Mouse (Mus musculus) midbrain, embryonic 16.5 days (tissue): ENCODE measurements around the gene Mrm3. TPM values are rescaled to one million over a fixed set of nuclear protein-coding genes. Genes with fewer than 3 reads are reported as not detected.
"Not testable (repeated sequence)": the region's sequence is repeated elsewhere in the genome, so short reads cannot be mapped to it uniquely, and the experiment has no call there.

Source experiments
- ATAC-seq: fragments of 200-750 bp; cut with Nextera tagmentation; 2 replicates; pipeline ENCODE4 v1.8.0; 2017; ENCODE audit warnings: moderate TSS enrichment
- H3K27ac ChIP-seq: fragments of 300-500 bp; sonication (generic); 2 replicates; pipeline ENCODE4 v1.5.1; 2014; ENCODE audit warnings: mild to moderate bottlenecking, low read length, mixed read lengths
- H3K27me3 ChIP-seq: fragments of 300-500 bp; sonication (generic); 2 replicates; pipeline ENCODE4 v1.6.1; 2014; ENCODE audit warnings: low read depth, low read length, mixed read lengths; ENCODE audit not compliant: control insufficient read depth, insufficient read depth
- H3K36me3 ChIP-seq: fragments of 300-500 bp; sonication (generic); 2 replicates; pipeline ENCODE4 v1.6.1; 2014; ENCODE audit warnings: mild to moderate bottlenecking, low read length, moderate library complexity, mixed read lengths; ENCODE audit not compliant: control insufficient read depth, insufficient read depth
- H3K4me1 ChIP-seq: fragments of 300-500 bp; sonication (generic); 2 replicates; pipeline ENCODE4 v1.6.1; 2014; ENCODE audit warnings: mild to moderate bottlenecking, low read length, mixed read lengths; ENCODE audit not compliant: control insufficient read depth, insufficient read depth
- H3K4me2 ChIP-seq: fragments of 300-500 bp; sonication (generic); 2 replicates; pipeline ENCODE4 v1.6.1; 2014; ENCODE audit warnings: mild to moderate bottlenecking, low read length, mixed read lengths
- H3K4me3 ChIP-seq: fragments of 300-500 bp; sonication (generic); 2 replicates; pipeline ENCODE4 v1.5.1; 2014; ENCODE audit warnings: low read depth, mild to moderate bottlenecking, low read length, moderate library complexity, mixed read lengths
- H3K9ac ChIP-seq: fragments of 300-500 bp; sonication (generic); 2 replicates; pipeline ENCODE4 v1.6.1; 2014; ENCODE audit warnings: low read depth, low read length, mixed read lengths
- H3K9me3 ChIP-seq: fragments of 300-500 bp; sonication (generic); replicated peaks from 2 replicates; pipeline ENCODE4 v1.6.1; 2014; ENCODE audit warnings: mild to moderate bottlenecking, low read length, mixed read lengths; ENCODE audit not compliant: control insufficient read depth, poor library complexity, severe bottlenecking
- whole genome bisulfite sequencing: fragments of 180-500 bp; shearing (Covaris S2); extraction: QIAGEN DNeasy Blood & Tissue Kit; methylation state at CpG from one replicate; pipeline ENCODE4 v1.1.7; 2014; 5-methylcytosine and 5-hydroxymethylcytosine counted together
- polyA plus RNA-seq: library from polyadenylated mRNA; unstranded; fragments of >200 nt; fragmentation: Nextera tagmentation; extraction: Ambion mirVana; gene quantifications from 2 replicates; pipeline ENCODE4 v1.2.1, GENCODE M21; 2015

Mrm3 gene
- 25.4 and 26.5 TPM in 2 replicates for polyA plus RNA-seq

DNA sequence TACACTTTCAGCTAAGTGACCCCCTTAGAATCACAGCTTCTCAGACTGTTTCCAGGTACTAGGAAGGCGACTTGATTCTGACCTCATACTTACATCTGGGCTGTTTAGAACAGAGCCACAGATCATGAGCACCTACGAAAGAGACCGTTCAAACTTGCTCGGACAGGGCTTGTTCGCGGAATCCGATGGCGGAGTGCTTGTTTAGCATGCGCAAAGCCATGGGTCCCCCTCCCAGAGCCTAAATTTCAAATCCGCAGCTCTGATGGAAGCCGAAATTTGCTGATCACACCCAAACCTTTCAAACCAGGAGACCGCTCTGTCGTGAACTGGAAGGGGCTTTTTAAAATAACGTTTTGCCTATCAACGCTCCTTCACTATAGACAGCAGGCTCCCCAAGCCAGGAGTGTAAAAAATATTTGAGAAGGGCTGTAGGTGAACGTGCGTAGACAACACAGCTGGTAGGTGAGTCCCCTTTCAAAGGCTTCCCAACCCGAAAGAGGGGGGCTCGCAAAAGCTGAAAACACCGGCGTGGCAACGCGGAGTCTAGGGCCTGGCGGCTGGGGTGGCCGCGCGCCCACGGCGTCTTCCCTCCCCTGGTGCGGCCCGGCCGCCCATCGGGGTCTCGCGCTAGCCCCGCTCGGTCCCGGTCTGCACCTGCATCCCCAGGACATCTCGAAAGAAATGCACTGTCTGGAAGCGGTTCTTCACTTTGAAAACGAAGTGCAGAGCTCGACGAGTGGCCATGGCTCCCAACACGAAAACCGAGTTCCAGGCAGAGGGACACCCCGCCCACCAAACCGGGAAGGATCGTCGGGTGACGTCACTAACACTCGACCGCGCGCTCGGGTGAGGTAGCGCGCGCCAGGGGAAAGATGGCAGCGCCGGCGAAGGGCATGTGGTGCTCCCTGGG is at the start of gene Mrm3, which contains the start of gene Glod4:
Gene Mrm3 (plus strand): TSS at position 815 of the 910 bp plus-strand sequence.
Gene Glod4 (minus strand): TSS at position 825 of the 910 bp plus-strand sequence.
- Histone ChIP-seq H3K4me2 (peak within 1 kb of the TSS; percentile 94), H3K4me1 (peaks cover 23% of the 10 kb centered on the region), H3K27ac (peak within 1 kb of the TSS; percentile 84), H3K9ac (peak within 1 kb of the TSS; percentile 82), H3K27me3 (no peaks in the 10 kb centered on the region), H3K36me3 (0 out of 2 replicates have a peak, but pooled peaks cover 3% of the 10 kb centered on the region), H3K9me3 (no peaks in the 10 kb centered on the region), H3K4me3 (peak within 1 kb of the TSS; percentile 85)
- ATAC-seq: peak; percentile 86
- under 1% methylated on average over 61 of the region's 61 CpGs for WGBS

DNA sequence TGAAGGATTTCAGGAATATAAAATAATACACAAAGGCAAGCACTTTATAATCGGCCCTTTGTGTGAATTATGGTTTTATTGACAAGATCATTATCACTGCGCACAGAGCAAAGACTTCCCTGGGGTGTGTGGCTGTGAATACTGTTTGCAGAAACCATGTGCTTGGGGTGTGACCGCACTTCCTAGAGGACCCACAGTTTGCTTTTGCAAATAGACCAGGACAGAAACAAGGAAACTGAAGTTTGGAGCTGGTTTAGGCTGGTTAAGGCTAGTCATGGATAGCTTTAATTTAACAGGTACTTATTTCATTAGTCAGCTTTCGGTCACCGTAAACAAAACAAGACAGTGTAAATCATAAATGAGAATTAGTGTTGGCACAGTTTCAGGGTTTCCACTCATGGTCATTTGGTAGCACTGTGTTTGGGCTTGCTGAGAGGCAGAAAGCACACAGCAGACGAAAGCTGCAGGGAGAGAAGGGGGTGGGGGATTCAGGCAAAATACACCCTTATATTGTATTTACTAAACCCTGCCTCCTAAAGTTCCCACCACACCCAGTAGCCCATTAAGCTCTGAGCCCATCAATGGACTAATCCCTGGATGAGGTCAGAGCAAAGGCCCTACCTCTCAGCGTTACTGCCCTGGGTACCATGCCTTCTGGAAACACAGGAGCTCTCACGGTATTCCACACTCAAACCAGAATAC is 47.1 kb upstream of the Mrm3 start:
- Histone ChIP-seq H3K4me2 (no peak overlapping the region), H3K27ac (no peak overlapping the region), H3K27me3 (no peaks in the 10 kb centered on the region), H3K36me3 (no peaks in the 10 kb centered on the region), H3K4me1 (peaks cover 3% of the 10 kb centered on the region; the same call in 1 of the 2 replicates), H3K4me3 (no peak overlapping the region), H3K9ac (no peak overlapping the region), H3K9me3 (no peaks in the 10 kb centered on the region)
- WGBS: 61% methylated on average over 8 of the region's 8 CpGs
- ATAC-seq: no peak

DNA sequence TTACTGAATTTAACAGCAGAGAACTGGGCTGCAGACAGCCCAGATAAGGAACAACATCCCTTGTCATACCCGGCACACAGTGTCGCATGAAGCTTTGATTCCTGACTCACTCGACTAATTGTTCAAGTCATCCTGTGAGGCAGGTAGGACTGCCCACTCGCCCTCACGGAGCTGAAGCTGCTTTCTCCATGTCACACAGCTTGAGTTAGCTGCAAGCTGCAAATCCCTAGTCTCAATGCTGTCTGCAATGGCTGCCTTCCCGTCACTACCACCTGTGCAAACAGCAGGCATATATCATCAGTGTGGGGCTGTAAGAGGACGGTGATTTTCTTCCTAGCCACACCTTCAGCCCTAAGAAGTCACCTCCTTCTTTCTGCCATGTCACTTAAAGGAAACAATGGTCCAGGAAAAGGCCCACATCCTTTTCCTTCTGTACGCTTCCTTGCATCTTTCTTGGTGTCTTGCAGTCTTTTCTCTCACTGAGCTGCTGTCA is 46.5 kb upstream of the Mrm3 start:
- 49% methylated on average over 8 of the region's 8 CpGs for WGBS
- H3K27me3 ChIP-seq: no peaks in the 10 kb centered on the region
- no peaks in the 10 kb centered on the region for H3K9me3 ChIP-seq
- no peak overlapping the region for H3K27ac ChIP-seq
- H3K9ac ChIP-seq: no peak overlapping the region
- H3K36me3 ChIP-seq: no peaks in the 10 kb centered on the region
- no peak for ATAC-seq
- H3K4me2 ChIP-seq: no peak overlapping the region
- no peak overlapping the region for H3K4me3 ChIP-seq
- H3K4me1 ChIP-seq: peaks cover 5% of the 10 kb centered on the region; the same call in 1 of the 2 replicates

DNA sequence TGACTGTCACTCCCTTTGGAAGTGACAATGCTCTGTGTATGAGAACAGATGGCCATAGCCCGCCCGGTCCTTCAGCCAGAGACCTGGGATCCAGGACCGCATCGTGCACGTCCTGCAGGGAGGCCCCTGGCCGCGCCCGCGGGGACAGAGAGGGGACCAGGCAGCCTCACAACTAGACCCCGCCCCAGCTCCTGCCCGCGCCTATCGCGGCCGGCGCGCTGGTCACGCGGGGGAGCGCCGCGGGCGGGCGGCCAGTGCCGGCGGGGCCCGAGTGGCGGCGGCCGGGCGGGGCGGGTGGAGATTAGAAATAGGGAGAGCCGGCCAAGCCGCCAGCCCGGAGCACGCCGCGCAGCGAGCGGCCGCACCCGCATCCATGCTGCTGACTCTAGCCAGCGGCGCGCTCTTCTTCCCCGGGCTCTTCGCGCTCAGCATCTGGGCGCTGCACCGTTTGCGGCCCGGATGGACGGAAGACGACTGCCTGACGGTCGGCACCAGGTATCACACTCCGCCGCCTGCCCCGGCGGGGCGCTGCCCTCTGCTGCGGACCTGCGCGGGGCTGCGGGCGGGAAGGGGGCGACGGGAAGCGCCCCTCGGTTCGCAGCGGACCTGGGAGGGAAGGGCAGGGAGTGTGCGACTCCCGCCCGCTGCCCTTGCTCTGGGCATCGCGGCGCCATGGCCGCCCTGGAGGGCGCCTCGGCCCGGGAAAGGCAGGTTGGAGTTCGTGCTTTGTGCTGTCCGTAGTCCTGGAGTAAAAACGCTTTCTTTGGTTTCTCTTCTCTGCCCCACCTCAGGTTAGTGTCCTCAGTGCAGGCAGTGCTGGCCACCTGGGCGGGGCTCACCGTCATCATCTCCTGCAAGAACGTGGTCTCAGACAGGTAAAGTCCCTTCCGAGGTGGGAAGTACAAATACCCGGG is 41.5 kb upstream of the Mrm3 start:
- Histone ChIP-seq H3K9ac (peak overlapping the region; percentile 97), H3K27ac (peak overlapping the region; percentile 88), H3K36me3 (peaks cover 8% of the 10 kb centered on the region), H3K9me3 (no peaks in the 10 kb centered on the region), H3K4me3 (peak overlapping the region; percentile 93), H3K4me1 (peaks cover 19% of the 10 kb centered on the region), H3K27me3 (no peaks in the 10 kb centered on the region), H3K4me2 (peak overlapping the region; percentile 89)
- under 1% methylated on average over 84 of the region's 90 CpGs for WGBS
- ATAC-seq: peak; percentile 98

DNA sequence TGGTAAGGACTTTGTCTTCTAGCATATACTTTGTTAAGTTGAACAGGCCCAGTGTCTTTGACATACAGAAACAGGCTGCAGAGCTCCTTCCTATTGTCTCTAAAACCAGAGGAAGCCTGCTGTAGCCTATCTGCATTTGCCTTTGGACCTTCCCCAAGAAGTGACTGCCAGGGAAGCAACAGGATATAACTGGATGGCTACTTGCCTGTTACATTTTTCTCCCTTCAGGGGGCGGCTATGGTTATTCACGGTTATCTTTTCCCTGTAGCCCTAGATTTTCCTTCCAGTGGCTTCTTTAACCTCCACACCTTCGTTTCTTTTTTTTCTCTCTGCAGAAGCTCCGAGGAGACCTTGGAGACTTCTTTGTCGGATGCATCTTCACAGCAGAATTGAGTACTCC is 36.7 kb upstream of the Mrm3 start:
- no peaks in the 10 kb centered on the region for H3K9me3 ChIP-seq
- H3K27me3 ChIP-seq: no peaks in the 10 kb centered on the region
- 90% methylated on average over 5 of the region's 5 CpGs for WGBS
- no peak overlapping the region for H3K9ac ChIP-seq
- ATAC-seq: no peak
- H3K4me1 ChIP-seq: peaks cover 14% of the 10 kb centered on the region
- peaks cover 29% of the 10 kb centered on the region for H3K36me3 ChIP-seq
- H3K4me3 ChIP-seq: no peak overlapping the region
- H3K4me2 ChIP-seq: no peak overlapping the region
- no peak overlapping the region for H3K27ac ChIP-seq

DNA sequence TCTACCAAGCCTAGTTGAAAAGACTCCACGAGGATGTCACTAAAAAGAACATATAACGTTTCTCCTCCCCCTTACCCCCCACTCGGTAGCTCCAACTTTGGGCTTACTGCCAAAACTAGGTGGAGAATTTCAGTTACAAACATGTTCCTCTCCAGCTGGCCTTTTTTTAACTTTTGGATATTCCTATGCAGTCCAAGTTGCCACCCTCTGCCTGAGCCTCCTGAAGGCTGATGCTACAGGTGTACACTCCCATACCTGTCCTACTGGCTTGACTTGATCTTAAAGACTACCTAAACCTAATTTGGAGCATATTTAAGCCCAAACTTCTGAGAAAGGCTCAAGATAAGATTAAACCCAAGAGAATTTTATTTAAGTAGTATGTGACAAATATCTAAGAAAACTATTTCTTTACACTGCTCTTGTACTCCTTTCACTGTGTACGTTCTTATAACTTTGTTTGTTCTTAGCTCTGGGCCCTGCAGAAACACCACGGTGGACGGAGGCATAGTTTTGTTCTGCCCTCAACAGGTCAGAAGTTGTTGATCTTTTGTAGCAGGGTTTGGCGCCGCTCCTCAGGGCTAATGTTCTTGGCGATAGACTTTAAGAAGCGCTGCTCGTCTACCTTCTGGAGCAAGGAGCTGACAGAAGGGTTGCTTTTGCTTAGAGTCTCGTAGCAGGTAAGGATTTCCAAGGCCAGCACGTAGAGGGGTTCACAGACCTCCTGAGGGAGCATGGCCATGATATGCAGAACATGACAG is 33.1 kb upstream of the Mrm3 start:
- Histone ChIP-seq H3K27me3 (no peaks in the 10 kb centered on the region), H3K27ac (no peak overlapping the region), H3K9ac (no peak overlapping the region), H3K9me3 (no peaks in the 10 kb centered on the region), H3K4me1 (no peaks in the 10 kb centered on the region), H3K4me2 (no peak overlapping the region), H3K36me3 (peaks cover 29% of the 10 kb centered on the region), H3K4me3 (no peak overlapping the region)
- no peak for ATAC-seq
- WGBS: 88% methylated on average over 13 of the region's 13 CpGs

DNA sequence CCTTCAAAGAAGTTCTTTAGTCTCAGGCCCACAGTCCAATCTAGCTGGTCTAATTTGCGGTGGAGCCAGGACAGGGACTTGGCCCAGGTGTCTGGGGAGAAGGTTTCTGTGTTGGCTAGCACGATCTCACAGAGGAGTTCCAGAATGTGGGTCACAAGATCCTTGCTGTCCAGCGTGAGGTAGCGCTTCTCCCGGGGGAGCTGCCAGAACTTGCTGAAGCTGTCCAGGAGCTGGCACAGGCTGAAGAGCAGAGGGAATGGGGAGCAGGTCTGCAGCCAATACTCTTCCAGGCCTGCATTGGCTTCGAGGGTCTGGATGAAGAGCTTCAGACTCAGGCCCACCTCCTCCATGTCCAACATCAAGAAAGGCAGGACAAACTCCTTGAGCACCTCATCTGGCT is 31.9 kb upstream of the Mrm3 start:
- peaks cover 24% of the 10 kb centered on the region; the same call in 1 of the 2 replicates for H3K36me3 ChIP-seq
- not testable (repeated sequence) for H3K4me3 ChIP-seq, ATAC-seq, H3K27ac ChIP-seq, H3K9me3 ChIP-seq, H3K4me1 ChIP-seq, H3K4me2 ChIP-seq, H3K27me3 ChIP-seq, H3K9ac ChIP-seq
- 96% methylated on average over 3 of the region's 6 CpGs for WGBS

DNA sequence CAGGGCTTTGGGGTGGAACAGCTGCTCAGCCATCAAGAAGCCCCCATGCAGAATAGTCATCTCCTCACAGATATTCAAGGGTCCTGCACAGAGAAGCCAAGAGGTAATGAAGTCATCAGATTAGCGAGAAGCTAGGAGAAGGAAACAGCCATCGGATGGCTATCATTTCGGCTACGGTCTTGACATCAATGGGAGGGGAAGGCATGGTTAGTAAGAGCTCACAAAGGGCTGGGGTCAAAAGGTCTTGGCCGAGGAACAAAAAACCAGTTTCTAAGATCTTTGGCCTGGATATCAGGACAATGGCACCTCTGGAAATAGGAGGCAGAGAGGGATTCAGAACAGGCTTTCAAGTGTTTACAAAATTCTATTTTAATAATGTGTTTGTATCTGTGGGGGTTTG is 29.7 kb upstream of the Mrm3 start:
- Histone ChIP-seq H3K9ac (no peak overlapping the region), H3K36me3 (peaks cover 7% of the 10 kb centered on the region; the same call in 1 of the 2 replicates)
- 24% methylated on average over 5 of the region's 5 CpGs for WGBS

More for the DNA sequence above, 29.7 kb upstream of the Mrm3 start:
- no peaks in the 10 kb centered on the region for H3K27me3 ChIP-seq
- H3K4me1 ChIP-seq: peaks cover 9% of the 10 kb centered on the region
- H3K4me3 ChIP-seq: no peak overlapping the region
- no peak overlapping the region for H3K4me2 ChIP-seq
- no peak overlapping the region for H3K27ac ChIP-seq
- no peaks in the 10 kb centered on the region for H3K9me3 ChIP-seq
- no peak for ATAC-seq
